Mouse (Mus musculus): ENCODE data around the gene Vti1a. TPM values are rescaled to one million over a fixed set of nuclear protein-coding genes. Genes with fewer than 3 reads are reported as not detected.

Vti1a gene
- polyA plus RNA-seq, 1 experiment from 2014 or later: 19.4 TPM

DNA sequence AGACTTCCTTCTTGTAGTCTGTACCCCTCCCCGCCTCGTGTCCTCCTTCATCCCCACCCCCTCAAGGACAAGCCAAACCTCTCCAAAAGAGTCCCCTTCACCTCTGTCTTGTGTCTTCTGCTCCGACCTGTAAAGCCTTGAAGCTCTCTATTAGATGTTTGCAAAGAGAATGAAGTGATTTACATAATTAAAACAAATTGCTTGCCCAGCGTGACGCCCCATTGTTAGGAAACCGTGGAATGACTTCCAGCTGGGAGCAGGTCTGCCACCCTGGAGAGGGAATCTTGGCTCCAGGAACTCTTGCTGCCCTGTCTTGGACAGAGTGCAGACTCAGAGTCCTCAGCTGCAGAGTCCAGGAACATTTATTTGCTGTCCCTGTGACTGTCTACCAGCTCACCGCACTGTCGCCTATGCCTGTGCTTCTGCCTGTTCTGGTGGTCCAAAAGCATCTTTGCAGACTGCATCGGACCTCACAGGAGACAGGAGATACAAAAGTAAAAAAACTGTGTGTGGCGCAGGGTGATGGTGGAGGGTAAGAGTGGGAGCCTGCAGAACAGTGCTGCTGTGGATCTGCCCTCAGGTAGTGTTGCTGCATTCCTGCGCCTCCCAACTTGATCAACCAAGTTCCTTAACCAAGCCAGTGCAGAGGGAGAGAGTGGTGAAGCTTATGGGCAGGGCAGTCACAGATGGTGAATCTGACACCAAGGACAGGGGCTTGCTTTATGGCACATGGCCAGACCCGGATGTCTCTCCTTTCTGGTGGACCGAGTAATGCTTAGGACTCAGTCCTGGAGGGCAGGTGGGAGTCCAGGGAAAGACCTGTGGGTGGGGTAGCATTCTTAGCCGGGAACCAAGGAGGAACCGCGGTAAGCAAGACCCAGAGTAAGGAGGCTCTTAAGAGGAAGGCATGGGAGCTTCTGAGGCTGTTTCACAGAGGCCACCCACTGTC lies 273.1 kb downstream of the Vti1a start:
- WGBS: 62% methylated on average over 16 of the region's 16 CpGs
- no peaks in the 10 kb centered on the region for H3K4me1 ChIP-seq (replicated peaks; ENCODE audit: control insufficient read depth, insufficient read depth)
- ATAC-seq (ENCODE audit: low FRiP score, low TSS enrichment) (no peak), DNase-seq (ENCODE audit: low spot score) (no peak)
- no peak overlapping the region for H3K9ac ChIP-seq (ENCODE audit: low read length)
- H3K27me3 ChIP-seq (ENCODE audit: control insufficient read depth, insufficient read depth, low read length): no peaks in the 10 kb centered on the region
- TF ChIP-seq CTCF (IDR thresholded peaks at IDR 0.05; ENCODE audit: low read depth) (no peak), EP300 (optimal IDR thresholded peaks at IDR 0.05) (no peak)
- H3K4me3 ChIP-seq (ENCODE audit: low read depth, low read length): no peak overlapping the region
- no peaks in the 10 kb centered on the region for H3K36me3 ChIP-seq (ENCODE audit: control insufficient read depth, insufficient read depth, low read length)
- H3K9me3 ChIP-seq (ENCODE audit: control insufficient read depth, low read length): no peaks in the 10 kb centered on the region
- H3K27ac ChIP-seq (replicated peaks): no peak overlapping the region
- H3K4me2 ChIP-seq (replicated peaks; ENCODE audit: low read depth): no peak overlapping the region

DNA sequence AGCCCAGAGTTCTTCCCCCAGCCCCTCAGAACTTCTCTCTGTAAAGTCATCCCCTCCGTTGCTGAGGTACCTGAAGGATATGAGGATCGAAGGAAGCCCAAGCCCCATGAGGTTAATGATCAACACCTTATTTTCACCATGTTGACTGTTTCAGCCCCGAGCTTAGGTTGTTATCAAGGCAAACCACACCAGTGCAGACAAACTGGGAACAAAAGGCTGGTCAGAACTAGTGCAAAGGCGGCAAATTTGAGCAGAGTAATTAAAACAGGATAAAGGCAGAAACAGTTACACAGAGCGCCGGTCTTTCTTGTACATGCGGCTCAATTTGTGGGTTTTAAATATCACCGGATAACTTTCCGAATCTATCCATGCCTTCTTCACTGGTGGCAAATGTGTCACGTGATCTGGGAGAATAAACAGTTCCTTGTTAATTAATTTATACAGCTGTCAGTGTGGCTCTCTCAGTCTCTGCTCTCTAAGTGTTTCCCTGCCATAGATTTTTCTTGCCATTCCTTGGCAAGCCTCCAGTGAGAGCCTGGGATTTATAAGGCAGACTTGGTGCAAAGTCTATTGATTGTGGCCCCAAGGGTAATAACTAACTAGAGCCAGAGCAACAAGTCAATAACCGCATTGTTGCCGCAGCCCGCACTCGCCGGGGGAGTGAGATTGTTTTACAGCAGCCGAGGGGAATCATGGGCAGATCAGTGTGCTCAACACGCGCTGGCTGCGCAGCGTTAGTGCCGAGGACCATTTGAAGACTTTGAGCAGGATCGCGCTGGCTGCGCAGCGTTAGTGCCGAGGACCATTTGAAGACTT lies 277.0 kb downstream of the Vti1a start:
- Histone ChIP-seq H3K27me3 (ENCODE audit: control insufficient read depth, insufficient read depth, low read length) (no peaks in the 10 kb centered on the region), H3K9ac (ENCODE audit: low read length) (no peak overlapping the region), H3K27ac (replicated peaks) (no peak overlapping the region; the same call in 1 of the 2 replicates), H3K9me3 (ENCODE audit: control insufficient read depth, low read length) (no peaks in the 10 kb centered on the region), H3K36me3 (ENCODE audit: control insufficient read depth, insufficient read depth, low read length) (no peaks in the 10 kb centered on the region), H3K4me1 (replicated peaks; ENCODE audit: control insufficient read depth, insufficient read depth) (no peaks in the 10 kb centered on the region), H3K4me3 (ENCODE audit: low read depth, low read length) (no peak overlapping the region), H3K4me2 (replicated peaks; ENCODE audit: low read depth) (peak overlapping the region; percentile 35; the same call in 1 of the 2 replicates)
- peak; percentile 79 for DNase-seq (ENCODE audit: low spot score)
- no peak for TF ChIP-seq EP300 (optimal IDR thresholded peaks at IDR 0.05)
- TF ChIP-seq CTCF (IDR thresholded peaks at IDR 0.05; ENCODE audit: low read depth): no peak
- WGBS: 33% methylated on average over 26 of the region's 26 CpGs
- peak; percentile 73 for ATAC-seq (ENCODE audit: low FRiP score, low TSS enrichment)

DNA sequence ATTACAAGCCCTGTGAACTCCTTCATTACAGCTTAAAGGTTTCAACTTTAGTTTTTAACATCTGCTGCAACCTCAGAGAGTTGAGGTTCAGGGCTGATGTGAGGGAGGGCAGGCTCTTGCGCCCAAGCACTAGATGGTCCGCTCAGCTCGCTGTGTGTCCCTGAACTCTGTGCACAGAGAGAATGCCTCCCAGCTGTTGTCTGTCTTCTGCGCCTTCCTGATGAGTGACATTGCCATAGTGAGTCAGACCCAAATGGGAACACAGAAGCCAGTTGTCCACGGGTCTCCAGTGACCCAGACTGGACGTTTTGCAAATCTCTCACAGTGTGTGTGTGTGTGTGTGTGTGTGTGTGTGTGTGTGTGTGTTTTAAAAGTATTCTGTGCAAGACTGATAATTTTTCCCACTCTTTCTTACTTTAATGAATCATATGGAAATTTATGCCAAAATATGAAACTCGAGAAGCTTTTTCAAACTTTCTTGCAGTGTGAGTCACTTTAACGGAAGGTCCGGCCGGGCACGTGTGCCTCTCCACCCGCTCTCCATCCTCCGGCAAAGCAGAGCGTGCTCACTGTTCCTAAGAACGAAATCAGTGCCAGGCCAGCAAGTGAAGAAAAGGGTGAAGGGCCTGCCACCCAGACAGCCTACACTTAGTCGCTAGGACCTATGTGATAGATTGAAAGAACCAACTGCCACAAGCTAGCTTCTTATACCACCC lies 277.8 kb downstream of the Vti1a start:
- TF ChIP-seq EP300 (optimal IDR thresholded peaks at IDR 0.05) (no peak), CTCF (IDR thresholded peaks at IDR 0.05; ENCODE audit: low read depth) (no peak)
- DNase-seq (ENCODE audit: low spot score) (no peak), ATAC-seq (ENCODE audit: low FRiP score, low TSS enrichment) (peak; percentile 19; the same call in 1 of the 2 replicates)
- H3K9me3 ChIP-seq (ENCODE audit: control insufficient read depth, low read length): no peaks in the 10 kb centered on the region
- no peak overlapping the region for H3K9ac ChIP-seq (ENCODE audit: low read length)
- no peak overlapping the region; the same call in 1 of the 2 replicates for H3K27ac ChIP-seq (replicated peaks)
- no peaks in the 10 kb centered on the region for H3K27me3 ChIP-seq (ENCODE audit: control insufficient read depth, insufficient read depth, low read length)
- no peak overlapping the region for H3K4me3 ChIP-seq (ENCODE audit: low read depth, low read length)
- no peaks in the 10 kb centered on the region for H3K36me3 ChIP-seq (ENCODE audit: control insufficient read depth, insufficient read depth, low read length)
- H3K4me1 ChIP-seq (replicated peaks; ENCODE audit: control insufficient read depth, insufficient read depth): no peaks in the 10 kb centered on the region
- H3K4me2 ChIP-seq (replicated peaks; ENCODE audit: low read depth): peak overlapping the region; percentile 35; the same call in 1 of the 2 replicates
- 62% methylated on average over 16 of the region's 16 CpGs for WGBS

DNA sequence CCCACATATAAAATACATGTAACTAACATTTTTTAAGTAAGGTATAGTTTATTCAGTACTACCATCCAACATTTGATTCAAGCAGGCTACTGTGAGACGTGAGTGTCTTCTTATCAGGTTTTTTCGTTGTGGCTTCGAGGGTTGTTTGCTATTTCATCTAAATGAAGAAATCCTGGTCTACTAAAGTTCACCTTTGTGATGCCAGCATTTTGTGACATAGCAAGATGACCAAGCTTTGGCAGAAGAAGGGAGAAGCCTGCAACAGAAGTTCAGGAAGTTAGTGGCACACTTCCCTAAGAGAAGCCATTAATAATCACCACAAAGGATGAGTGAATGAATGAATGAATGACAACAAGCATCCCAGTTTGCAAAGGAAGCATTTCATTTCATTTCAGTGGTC lies 278.4 kb downstream of the Vti1a start:
- ATAC-seq (ENCODE audit: low FRiP score, low TSS enrichment) (no peak), DNase-seq (ENCODE audit: low spot score) (no peak)
- Histone ChIP-seq H3K27ac (replicated peaks) (no peak overlapping the region), H3K9me3 (ENCODE audit: control insufficient read depth, low read length) (no peaks in the 10 kb centered on the region), H3K27me3 (ENCODE audit: control insufficient read depth, insufficient read depth, low read length) (no peaks in the 10 kb centered on the region), H3K36me3 (ENCODE audit: control insufficient read depth, insufficient read depth, low read length) (no peaks in the 10 kb centered on the region), H3K4me2 (replicated peaks; ENCODE audit: low read depth) (no peak overlapping the region), H3K9ac (ENCODE audit: low read length) (no peak overlapping the region), H3K4me1 (replicated peaks; ENCODE audit: control insufficient read depth, insufficient read depth) (no peaks in the 10 kb centered on the region), H3K4me3 (ENCODE audit: low read depth, low read length) (no peak overlapping the region)
- WGBS: 80% methylated on average over 3 of the region's 3 CpGs
- no peak for TF ChIP-seq CTCF (IDR thresholded peaks at IDR 0.05; ENCODE audit: low read depth)
- TF ChIP-seq EP300 (optimal IDR thresholded peaks at IDR 0.05): no peak

DNA sequence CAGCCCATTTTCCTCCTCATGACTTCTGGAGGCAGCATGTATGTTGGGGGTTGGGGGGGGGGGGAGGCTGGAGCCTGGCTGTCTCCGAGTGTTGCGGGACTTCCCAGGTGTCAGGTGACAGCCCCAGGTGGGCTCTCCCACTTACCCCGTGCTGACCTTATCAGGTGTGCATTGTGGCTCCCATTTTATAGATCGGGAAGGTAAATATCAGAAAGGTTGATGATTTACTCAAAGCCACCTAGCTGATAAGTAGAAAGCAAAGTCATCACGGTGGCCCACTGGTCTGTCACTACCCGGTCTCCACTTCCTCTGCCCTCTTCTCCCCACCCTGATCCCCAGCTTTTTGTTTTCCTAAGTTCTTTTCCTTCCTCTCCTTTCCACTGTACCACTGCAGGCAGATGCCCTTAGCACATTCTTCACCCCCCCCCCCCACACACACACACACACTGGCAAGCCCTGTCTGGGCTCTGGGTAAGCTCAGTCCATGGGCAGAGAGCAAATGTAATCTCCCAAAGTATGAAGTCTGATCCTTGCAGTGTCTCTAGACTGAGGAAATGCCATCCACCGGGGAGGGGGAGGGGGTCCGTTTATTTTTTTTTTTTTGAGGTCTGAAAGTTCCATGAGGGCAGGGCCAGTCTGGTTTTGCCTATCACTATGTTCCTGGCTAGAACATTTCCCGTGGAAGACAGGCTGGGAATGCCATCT lies 280.0 kb downstream of the Vti1a start:
- TF ChIP-seq CTCF (IDR thresholded peaks at IDR 0.05; ENCODE audit: low read depth) (no peak), EP300 (optimal IDR thresholded peaks at IDR 0.05) (no peak)
- Histone ChIP-seq H3K4me2 (replicated peaks; ENCODE audit: low read depth) (no peak overlapping the region), H3K4me1 (replicated peaks; ENCODE audit: control insufficient read depth, insufficient read depth) (no peaks in the 10 kb centered on the region), H3K9ac (ENCODE audit: low read length) (no peak overlapping the region), H3K4me3 (ENCODE audit: low read depth, low read length) (no peak overlapping the region), H3K27ac (replicated peaks) (peak overlapping the region; percentile 20; the same call in 1 of the 2 replicates), H3K27me3 (ENCODE audit: control insufficient read depth, insufficient read depth, low read length) (no peaks in the 10 kb centered on the region), H3K9me3 (ENCODE audit: control insufficient read depth, low read length) (no peaks in the 10 kb centered on the region), H3K36me3 (ENCODE audit: control insufficient read depth, insufficient read depth, low read length) (no peaks in the 10 kb centered on the region)
- WGBS: 48% methylated on average over 9 of the region's 9 CpGs
- peak; percentile 41; the same call in 1 of the 2 replicates for ATAC-seq (ENCODE audit: low FRiP score, low TSS enrichment)
- DNase-seq (ENCODE audit: low spot score): peak; percentile 63

Measured in stomach, postnatal 0 days (tissue).